Mouse (Mus musculus): ENCODE results near the gene Faxc. TPM values are rescaled to one million over a fixed set of nuclear protein-coding genes. Genes with fewer than 3 reads are reported as not detected.

Faxc gene
- polyA plus RNA-seq (2016; fragmentation: Nextera tagmentation; extraction: Ambion mirVana), result 9.0 and 10.5 TPM in 2 replicates

DNA sequence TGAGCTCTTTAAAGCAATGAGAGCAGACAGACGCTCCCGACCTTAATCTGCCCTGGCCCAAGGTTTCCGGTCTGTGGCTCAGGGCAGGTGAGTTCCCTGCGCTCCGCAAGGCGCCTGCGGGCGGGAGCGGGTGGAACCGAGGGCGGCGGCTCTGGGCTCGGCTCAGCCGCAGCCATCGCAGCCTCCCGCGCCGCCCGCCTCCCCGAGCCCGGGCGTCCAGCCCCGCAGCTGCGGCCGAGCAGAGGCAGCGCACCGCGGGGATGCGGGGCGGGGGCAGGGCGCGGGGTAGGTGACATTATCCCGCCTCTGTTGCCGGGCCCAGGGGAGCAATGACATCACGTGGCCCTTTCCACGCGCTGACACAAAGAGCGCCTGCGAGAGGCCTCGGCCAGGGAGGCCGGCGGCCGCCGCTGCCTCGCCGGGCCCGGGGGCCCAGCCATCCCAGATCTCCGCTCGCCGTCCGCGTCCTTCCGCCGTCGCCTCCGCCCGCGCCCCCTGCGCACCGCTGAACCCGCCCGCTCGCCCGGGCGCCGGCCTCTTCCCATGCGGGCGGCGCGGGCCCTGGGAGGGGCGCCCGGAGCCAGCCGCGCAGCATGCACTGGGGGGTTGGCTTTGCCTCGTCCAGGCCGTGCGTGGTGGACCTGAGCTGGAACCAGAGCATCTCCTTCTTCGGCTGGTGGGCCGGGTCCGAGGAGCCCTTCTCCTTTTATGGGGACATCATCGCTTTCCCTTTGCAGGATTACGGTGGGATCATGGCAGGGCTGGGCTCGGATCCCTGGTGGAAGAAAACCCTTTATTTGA is at the start of gene Faxc:
Gene Faxc, plus strand, starts transcription at position 359 of the 801 bp plus-strand sequence.
- Histone ChIP-seq H3K27ac (peak within 1 kb of the TSS; percentile 97), H3K4me1 (peaks cover 34% of the 10 kb centered on the region), H3K9me3 (no peaks in the 10 kb centered on the region), H3K27me3 (ENCODE audit: poor library complexity, severe bottlenecking) (peaks cover 13% of the 10 kb centered on the region), H3K4me3 (peak within 1 kb of the TSS; percentile 83), H3K36me3 (replicated peaks) (peaks cover 3% of the 10 kb centered on the region)
- WGBS, result 1% methylated on average over 76 of the region's 83 CpGs
- DNase-seq (ENCODE audit: extremely low spot score, low spot score), result peak; percentile 69

DNA sequence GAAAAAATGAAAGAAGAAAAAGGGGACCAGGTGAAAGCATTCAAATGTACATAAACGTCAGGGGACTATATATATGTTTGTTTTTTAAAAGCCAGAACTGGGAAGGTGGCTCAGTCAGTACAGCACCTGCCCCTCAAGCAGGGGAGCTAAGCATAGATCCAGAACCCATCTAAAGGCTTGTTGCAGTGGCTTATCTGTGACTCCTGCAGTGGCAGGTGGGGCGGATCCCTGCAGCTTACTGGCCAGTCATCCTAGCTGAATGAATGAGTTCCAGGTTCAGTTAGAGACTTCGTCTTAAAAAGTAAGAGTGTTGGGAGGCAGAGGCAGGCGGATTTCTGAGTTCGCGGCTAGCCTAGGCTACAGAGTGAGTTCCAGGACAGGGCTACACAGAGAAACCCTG is 48.3 kb upstream of the Faxc start:
- H3K27ac ChIP-seq, result no peak overlapping the region
- H3K27me3 ChIP-seq (ENCODE audit: poor library complexity, severe bottlenecking), result no peaks in the 10 kb centered on the region
- DNase-seq (ENCODE audit: extremely low spot score, low spot score), result no peak
- no peak overlapping the region for H3K4me3 ChIP-seq
- 91% methylated on average over 6 of the region's 6 CpGs for WGBS
- H3K36me3 ChIP-seq (replicated peaks), result no peaks in the 10 kb centered on the region
- no peaks in the 10 kb centered on the region for H3K9me3 ChIP-seq
- peaks cover 10% of the 10 kb centered on the region; the same call in 1 of the 2 replicates for H3K4me1 ChIP-seq

DNA sequence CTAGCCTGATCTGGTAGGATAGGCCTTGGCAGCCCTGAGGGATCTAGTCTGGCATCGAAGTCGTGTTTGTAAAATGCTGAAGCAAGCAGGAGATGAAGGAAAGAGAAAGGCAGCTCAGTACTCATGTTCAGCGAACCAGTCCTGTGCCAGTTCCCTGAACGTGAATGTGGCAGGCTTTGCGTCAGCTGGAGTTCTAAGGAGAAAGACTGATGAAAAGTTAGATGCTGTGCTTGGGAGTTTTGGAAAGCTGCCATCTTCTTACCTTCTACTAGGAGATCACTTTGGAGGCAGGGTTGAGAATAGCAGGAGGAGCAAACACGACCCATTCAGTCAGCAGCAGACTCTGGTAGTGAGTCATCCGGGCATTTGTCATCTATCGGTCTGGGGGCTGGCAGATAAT is 45.3 kb upstream of the Faxc start:
- H3K9me3 ChIP-seq, result no peaks in the 10 kb centered on the region
- no peaks in the 10 kb centered on the region for H3K4me1 ChIP-seq
- H3K27ac ChIP-seq, result no peak overlapping the region
- no peaks in the 10 kb centered on the region for H3K27me3 ChIP-seq (ENCODE audit: poor library complexity, severe bottlenecking)
- H3K4me3 ChIP-seq, result no peak overlapping the region
- 93% methylated on average over 8 of the region's 8 CpGs for WGBS
- no peak for DNase-seq (ENCODE audit: extremely low spot score, low spot score)
- no peaks in the 10 kb centered on the region for H3K36me3 ChIP-seq (replicated peaks)

DNA sequence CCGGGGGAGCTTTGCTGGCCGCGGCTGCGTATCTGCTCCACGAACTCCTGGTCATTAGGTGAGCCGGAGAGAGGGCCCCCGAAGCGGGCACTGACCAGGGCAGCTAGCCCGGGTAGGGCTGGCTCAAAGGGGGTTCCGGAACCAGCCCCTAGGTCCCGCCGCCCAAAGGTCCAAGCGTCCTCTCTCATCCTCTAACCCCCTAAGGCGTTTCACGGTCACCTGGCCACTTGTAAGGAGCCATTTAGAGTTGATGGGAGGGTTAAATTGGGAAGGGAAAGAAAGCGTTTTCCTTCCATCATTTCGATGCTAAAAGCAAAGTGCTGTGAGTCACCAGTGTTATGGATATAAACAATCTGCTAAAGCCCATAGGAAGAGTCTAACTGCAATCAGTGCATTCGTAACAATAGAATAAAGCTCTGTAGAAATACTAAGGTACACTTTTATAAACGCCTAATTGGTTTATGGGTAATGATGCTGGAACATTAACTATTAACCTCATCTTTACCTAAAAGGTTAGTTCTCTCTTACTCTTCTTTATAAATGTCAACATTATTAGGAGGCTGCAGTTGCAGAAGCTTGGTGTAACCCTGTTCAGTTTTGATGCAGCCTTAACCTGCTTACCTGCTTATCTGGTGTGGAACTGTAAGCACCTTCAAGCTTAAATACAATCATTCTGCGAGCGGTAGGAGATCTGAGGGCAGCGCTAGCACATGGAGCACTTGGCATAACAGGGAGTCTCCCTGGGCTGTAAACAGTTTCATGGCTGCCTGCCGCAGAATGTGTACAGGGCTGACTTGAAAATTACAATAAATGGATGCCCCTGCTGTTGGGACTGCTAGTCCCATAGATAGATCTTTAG is 872 bp downstream of the Faxc start:
- peaks cover 13% of the 10 kb centered on the region for H3K27me3 ChIP-seq (ENCODE audit: poor library complexity, severe bottlenecking)
- peak overlapping the region; percentile 97 for H3K27ac ChIP-seq
- peak; percentile 13 for DNase-seq (ENCODE audit: extremely low spot score, low spot score)
- no peaks in the 10 kb centered on the region for H3K9me3 ChIP-seq
- peaks cover 12% of the 10 kb centered on the region for H3K36me3 ChIP-seq (replicated peaks)
- WGBS, result 19% methylated on average over 23 of the region's 23 CpGs
- H3K4me1 ChIP-seq, result peaks cover 34% of the 10 kb centered on the region
- H3K4me3 ChIP-seq, result peak overlapping the region; percentile 83

DNA sequence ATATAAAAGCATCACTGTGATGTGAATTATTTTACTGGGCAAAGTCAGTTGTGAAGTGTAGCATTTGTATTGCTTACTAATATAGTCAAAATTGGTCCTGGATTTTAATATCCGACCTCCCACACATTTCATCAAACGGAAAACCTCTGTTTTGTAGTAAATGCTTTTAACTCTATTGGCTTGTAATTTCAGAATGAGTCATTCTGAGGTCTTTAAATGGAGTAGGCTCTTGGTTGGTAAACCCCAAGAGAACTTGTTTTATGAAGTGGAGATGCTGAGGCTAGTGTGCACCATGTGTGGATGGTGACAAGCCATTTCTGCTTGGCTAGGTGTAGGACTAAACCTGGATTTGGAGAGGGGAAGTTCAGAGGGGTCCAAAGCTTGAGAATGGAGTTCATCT is 4.2 kb downstream of the Faxc start:
- 96% methylated on average over 2 of the region's 2 CpGs for WGBS
- Histone ChIP-seq H3K4me3 (no peak overlapping the region), H3K27me3 (ENCODE audit: poor library complexity, severe bottlenecking) (peaks cover 4% of the 10 kb centered on the region), H3K27ac (no peak overlapping the region), H3K36me3 (replicated peaks) (peaks cover 18% of the 10 kb centered on the region), H3K9me3 (no peaks in the 10 kb centered on the region), H3K4me1 (peaks cover 34% of the 10 kb centered on the region)
- no peak for DNase-seq (ENCODE audit: extremely low spot score, low spot score)

DNA sequence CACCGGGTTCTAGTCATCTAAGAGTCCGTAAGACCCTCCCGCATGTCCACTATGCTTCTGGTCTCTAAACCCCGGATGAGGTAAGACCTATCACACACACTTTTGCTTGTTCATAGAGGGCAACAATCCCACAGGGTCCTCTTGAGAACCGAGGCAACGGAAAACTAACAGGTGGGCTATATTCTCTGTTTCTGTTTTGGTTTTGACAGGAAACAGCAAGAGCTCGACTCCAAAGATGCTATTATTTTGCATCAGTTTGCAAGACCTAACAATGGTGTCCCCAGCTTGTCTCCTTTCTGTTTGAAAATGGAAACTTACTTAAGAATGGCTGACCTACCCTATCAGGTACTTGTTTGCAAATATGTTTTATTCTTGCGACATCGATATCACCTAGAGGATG is 5.3 kb downstream of the Faxc start:
- no peaks in the 10 kb centered on the region for H3K27me3 ChIP-seq (ENCODE audit: poor library complexity, severe bottlenecking)
- no peaks in the 10 kb centered on the region for H3K9me3 ChIP-seq
- H3K4me1 ChIP-seq, result peaks cover 25% of the 10 kb centered on the region
- WGBS, result 94% methylated on average over 9 of the region's 9 CpGs
- H3K27ac ChIP-seq, result no peak overlapping the region
- H3K4me3 ChIP-seq, result no peak overlapping the region
- no peak for DNase-seq (ENCODE audit: extremely low spot score, low spot score)
- peaks cover 18% of the 10 kb centered on the region for H3K36me3 ChIP-seq (replicated peaks)

DNA sequence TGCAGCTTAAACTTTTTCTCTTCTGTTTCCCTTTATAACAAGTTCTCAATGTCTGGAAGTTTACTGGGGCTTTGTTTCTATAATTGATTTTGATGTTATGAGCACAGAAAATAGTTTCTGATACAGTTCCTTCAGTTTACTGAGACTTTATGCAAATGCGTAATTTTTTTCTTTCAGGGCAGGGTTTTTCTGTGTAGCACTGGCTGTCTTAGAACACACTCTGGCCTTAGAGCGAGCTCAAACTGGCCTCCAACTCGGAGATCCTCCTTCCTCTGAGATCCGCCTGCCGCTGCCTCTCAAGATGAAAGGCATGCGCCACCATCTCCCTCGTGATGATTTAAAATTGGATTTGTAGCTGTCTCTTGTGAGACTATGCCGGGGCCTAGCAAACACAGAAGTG is 6.8 kb downstream of the Faxc start:
- peaks cover 11% of the 10 kb centered on the region for H3K4me1 ChIP-seq
- H3K36me3 ChIP-seq (replicated peaks), result peaks cover 21% of the 10 kb centered on the region
- H3K27ac ChIP-seq, result no peak overlapping the region
- no peaks in the 10 kb centered on the region for H3K9me3 ChIP-seq
- no peaks in the 10 kb centered on the region for H3K27me3 ChIP-seq (ENCODE audit: poor library complexity, severe bottlenecking)
- WGBS, result 91% methylated on average over 8 of the region's 8 CpGs
- no peak overlapping the region for H3K4me3 ChIP-seq
- no peak for DNase-seq (ENCODE audit: extremely low spot score, low spot score)

DNA sequence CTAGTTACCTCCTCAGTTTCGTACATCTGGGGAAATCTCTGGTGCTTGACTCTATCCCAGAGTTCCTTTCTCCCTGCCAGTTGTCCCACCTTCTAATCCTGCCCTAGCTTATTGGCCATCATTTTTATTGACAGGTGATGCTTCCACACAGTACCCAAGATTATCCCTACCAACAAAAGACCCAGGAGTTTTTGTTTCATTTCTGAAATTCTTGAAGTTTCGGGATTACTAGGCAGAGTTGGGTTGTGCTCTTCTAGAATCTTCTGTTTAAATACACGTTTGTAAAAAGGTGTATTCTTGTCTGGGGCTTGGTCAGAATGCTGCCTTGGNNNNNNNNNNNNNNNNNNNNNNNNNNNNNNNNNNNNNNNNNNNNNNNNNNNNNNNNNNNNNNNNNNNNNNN is 13.5 kb downstream of the Faxc start:
- no peak overlapping the region for H3K27ac ChIP-seq
- H3K4me3 ChIP-seq, result no peak overlapping the region
- H3K9me3 ChIP-seq, result no peaks in the 10 kb centered on the region
- no peaks in the 10 kb centered on the region for H3K4me1 ChIP-seq
- WGBS, result 87% methylated on average over 3 of the region's 3 CpGs
- H3K36me3 ChIP-seq (replicated peaks), result peaks cover 29% of the 10 kb centered on the region
- no peaks in the 10 kb centered on the region for H3K27me3 ChIP-seq (ENCODE audit: poor library complexity, severe bottlenecking)
- no peak for DNase-seq (ENCODE audit: extremely low spot score, low spot score)

DNA sequence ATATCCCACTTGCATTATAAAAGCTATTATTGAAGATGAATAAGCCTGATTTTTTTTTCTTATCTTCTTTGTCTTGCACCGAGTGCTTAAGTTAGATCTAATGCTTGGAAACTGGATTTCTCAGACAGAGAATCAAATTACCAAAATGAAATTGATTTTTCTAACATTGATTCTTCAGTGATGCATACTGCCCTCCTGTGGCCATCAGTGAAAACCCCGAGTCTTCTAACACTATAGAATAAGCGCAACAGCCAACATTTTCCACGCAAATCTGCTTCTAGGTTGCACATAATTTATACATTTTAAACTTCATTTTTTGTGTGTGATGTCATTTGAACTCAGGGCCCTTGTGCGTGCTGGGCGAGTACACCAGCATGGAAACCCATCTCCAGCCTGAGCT is 20.3 kb downstream of the Faxc start:
- Histone ChIP-seq H3K9me3 (no peaks in the 10 kb centered on the region), H3K4me1 (no peaks in the 10 kb centered on the region), H3K4me3 (no peak overlapping the region), H3K36me3 (replicated peaks) (peaks cover 32% of the 10 kb centered on the region), H3K27ac (no peak overlapping the region), H3K27me3 (ENCODE audit: poor library complexity, severe bottlenecking) (no peaks in the 10 kb centered on the region)
- no peak for DNase-seq (ENCODE audit: extremely low spot score, low spot score)
- WGBS, result 59% methylated on average over 6 of the region's 6 CpGs

DNA sequence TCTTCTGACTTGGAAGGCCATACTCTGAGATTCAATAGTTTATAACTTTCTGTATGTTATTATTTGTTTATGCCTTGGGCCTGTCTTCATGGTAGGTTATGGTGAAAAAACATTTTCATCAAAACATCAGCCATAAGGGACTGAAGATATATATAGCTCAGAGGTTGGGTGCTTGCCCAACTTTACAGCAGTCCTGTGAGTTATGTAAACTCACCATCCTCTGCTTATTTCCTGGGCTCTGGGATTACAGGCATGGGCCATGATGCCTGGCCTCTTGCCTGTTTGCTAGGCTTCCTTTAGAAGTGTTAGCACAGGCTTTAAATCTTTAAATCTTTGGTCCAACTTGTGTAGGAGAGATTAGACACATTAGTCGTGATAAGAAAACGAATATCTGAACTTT is 21.1 kb downstream of the Faxc start:
- peaks cover 32% of the 10 kb centered on the region for H3K36me3 ChIP-seq (replicated peaks)
- 80% methylated on average over 2 of the region's 2 CpGs for WGBS

DNA sequence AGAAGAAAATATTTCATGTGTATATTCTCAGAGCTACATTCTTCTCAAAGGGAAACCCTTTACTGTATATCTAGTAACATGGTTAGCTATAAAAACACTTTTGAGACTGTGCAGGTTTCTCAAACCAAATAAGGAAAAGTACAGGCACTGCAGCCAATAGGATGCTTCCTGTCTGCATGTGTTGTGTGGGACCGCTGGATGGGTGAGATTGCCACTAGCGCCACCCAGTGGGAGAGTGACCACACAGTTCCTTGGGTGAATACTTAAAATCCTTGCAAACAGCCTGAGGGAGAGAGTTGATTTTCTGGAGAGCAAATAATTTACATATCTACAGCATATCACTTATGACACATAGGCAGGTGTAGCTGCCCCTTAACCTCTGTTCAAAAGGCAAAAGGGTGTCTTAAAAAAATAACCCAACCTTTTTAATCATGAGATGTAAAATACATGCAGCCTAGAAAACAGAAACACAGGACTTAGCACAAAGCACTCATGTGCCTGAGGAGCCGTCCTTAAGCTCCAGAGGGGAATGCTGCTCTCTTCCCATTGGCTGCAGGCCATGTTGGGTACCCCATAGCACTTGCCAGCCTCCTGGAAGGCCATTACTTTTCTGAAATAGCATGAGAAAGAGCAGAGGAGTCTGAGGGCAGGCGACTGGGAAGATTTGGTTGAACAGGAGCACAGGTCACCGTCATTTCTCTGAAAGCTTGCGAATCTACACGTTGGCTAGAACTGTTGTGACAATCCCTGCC is 26.6 kb downstream of the Faxc start:
- no peak overlapping the region for H3K4me3 ChIP-seq
- DNase-seq (ENCODE audit: extremely low spot score, low spot score), result peak; percentile 55
- peaks cover 33% of the 10 kb centered on the region for H3K36me3 ChIP-seq (replicated peaks)
- 55% methylated on average over 7 of the region's 7 CpGs for WGBS
- H3K9me3 ChIP-seq, result no peaks in the 10 kb centered on the region
- H3K27me3 ChIP-seq (ENCODE audit: poor library complexity, severe bottlenecking), result no peaks in the 10 kb centered on the region
- H3K27ac ChIP-seq, result no peak overlapping the region
- H3K4me1 ChIP-seq, result no peaks in the 10 kb centered on the region

More for the DNA sequence above, 21.1 kb downstream of the Faxc start:
- no peak overlapping the region for H3K27ac ChIP-seq
- no peaks in the 10 kb centered on the region for H3K9me3 ChIP-seq
- no peaks in the 10 kb centered on the region for H3K27me3 ChIP-seq (ENCODE audit: poor library complexity, severe bottlenecking)
- no peak for DNase-seq (ENCODE audit: extremely low spot score, low spot score)
- no peak overlapping the region for H3K4me3 ChIP-seq
- no peaks in the 10 kb centered on the region for H3K4me1 ChIP-seq

DNA sequence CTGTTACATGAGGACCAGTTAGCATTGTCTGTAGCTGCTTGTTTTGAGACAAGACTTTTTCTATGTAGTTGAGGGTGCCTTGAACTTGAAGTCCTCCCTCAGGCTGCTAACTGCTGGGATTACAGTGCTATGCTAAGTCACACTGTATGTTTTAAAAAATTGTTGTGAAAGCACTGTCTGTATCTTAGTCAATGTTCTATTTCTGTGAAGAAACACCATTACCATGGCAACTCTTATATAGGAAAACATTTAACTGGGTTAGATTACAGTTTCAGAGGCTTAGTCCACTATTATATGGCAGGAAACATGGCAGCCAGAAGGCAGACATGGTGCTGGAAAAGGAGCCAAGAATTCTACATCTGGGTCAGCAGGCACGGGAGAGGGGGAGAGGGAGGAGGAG is 40.8 kb downstream of the Faxc start:
- 100% methylated on average over 1 of the region's 1 CpGs for WGBS
- peaks cover 30% of the 10 kb centered on the region for H3K36me3 ChIP-seq (replicated peaks)
- peaks cover 6% of the 10 kb centered on the region; the same call in 1 of the 2 replicates for H3K9me3 ChIP-seq
- no peak overlapping the region for H3K4me3 ChIP-seq
- DNase-seq (ENCODE audit: extremely low spot score, low spot score), result no peak
- H3K27me3 ChIP-seq (ENCODE audit: poor library complexity, severe bottlenecking), result no peaks in the 10 kb centered on the region
- H3K4me1 ChIP-seq, result no peaks in the 10 kb centered on the region
- H3K27ac ChIP-seq, result no peak overlapping the region

Measured in forebrain, embryonic 10.5 days (tissue).